Mouse (Mus musculus) limb, embryonic 15.5 days (tissue): ENCODE data around the gene Vdr. TPM values are rescaled to one million over a fixed set of nuclear protein-coding genes. Genes with fewer than 3 reads are reported as not detected.

Source experiments
- ATAC-seq: fragments of 200-750 bp; cut with Nextera tagmentation; 2 replicates; pipeline ENCODE4 v1.8.0; 2017; ENCODE audit warnings: low read depth, moderate TSS enrichment; ENCODE audit not compliant: insufficient number of reproducible peaks, low FRiP score, low TSS enrichment
- H3K27ac ChIP-seq: fragments of 300-500 bp; sonication (generic); 2 replicates; pipeline ENCODE4 v1.5.1; 2015; ENCODE audit warnings: moderate library complexity, mild to moderate bottlenecking, inconsistent platforms
- H3K27me3 ChIP-seq: fragments of 300-500 bp; sonication (generic); 2 replicates; pipeline ENCODE4 v1.6.1; 2015; ENCODE audit warnings: inconsistent platforms
- H3K36me3 ChIP-seq: fragments of 300-500 bp; sonication (generic); 2 replicates; pipeline ENCODE4 v1.6.1; 2015; ENCODE audit warnings: inconsistent platforms
- H3K4me1 ChIP-seq: fragments of 300-500 bp; sonication (generic); 2 replicates; pipeline ENCODE4 v1.6.1; 2015; ENCODE audit warnings: inconsistent platforms
- H3K4me2 ChIP-seq: fragments of 300-500 bp; sonication (generic); 2 replicates; pipeline ENCODE4 v1.6.1; 2015; ENCODE audit warnings: mild to moderate bottlenecking, inconsistent platforms
- H3K4me3 ChIP-seq: fragments of 300-500 bp; sonication (generic); 2 replicates; pipeline ENCODE4 v1.5.1; 2015; ENCODE audit warnings: mild to moderate bottlenecking, inconsistent platforms
- H3K9ac ChIP-seq: fragments of 300-500 bp; sonication (generic); 2 replicates; pipeline ENCODE4 v1.6.1; 2015; ENCODE audit warnings: inconsistent platforms
- H3K9me3 ChIP-seq: fragments of 300-500 bp; sonication (generic); 2 replicates; pipeline ENCODE4 v1.6.1; 2016; ENCODE audit warnings: inconsistent platforms
- WGBS: fragments of 180-500 bp; shearing (Covaris S2); methylation state at CpG from one replicate; pipeline ENCODE4 v1.1.7; 2015; 5-methylcytosine and 5-hydroxymethylcytosine counted together
- polyA plus RNA-seq: library from polyadenylated mRNA; unstranded; fragments of >200 nt; fragmentation: Nextera tagmentation; extraction: Ambion mirVana; gene quantifications from 2 replicates; pipeline ENCODE4 v1.2.1, GENCODE M21; 2015

Vdr gene
- polyA plus RNA-seq, 1 experiment from 2014 or later: 3.4 TPM

DNA sequence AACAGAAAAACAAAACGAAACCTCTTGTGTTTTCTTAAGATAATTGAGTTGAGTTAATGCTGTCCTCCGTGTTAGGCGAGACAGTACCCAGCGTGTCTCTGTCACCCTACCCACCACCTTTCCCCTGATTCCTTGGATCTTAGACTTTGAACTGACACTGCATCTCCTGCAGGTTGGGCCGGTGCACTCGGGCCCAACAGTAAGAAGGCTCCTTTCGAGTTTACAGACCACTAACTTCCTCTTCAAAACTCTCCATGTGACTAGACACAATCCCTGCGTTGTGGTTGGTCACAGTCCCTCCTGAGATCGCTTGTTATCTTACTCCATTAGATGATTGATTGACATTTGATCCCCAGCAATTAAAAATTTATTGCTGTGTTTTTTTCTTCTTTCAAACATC, 7.6 kb upstream of the Vdr start:
- Histone ChIP-seq H3K9ac (no peak overlapping the region), H3K4me2 (no peak overlapping the region), H3K4me3 (no peak overlapping the region), H3K4me1 (peaks cover 6% of the 10 kb centered on the region; the same call in 1 of the 2 replicates), H3K27me3 (no peaks in the 10 kb centered on the region), H3K27ac (no peak overlapping the region), H3K36me3 (no peaks in the 10 kb centered on the region), H3K9me3 (no peaks in the 10 kb centered on the region)
- 80% methylated on average over 9 of the region's 9 CpGs for WGBS
- ATAC-seq: no peak

DNA sequence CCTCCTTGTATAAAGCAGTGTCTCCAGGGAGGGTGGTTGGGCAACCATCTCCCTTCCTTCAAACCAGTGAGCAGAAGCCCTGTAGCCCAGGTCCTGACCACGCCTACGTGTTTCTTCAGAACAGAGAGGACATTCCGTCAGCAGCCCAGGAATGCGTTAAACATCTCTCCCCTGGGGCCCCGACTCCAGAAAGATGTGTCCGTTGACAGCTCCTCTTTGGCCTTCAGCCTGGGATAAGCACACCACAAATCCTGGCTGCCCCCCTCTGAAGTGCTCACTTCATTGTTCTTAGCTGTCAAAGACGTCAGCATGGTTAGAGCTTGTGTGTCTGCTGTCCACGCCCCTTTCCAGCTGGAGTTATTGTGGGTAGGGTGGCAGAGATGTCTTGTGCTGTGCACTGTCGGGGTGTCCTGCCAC, 3.9 kb upstream of the Vdr start:
- Histone ChIP-seq H3K9ac (no peak overlapping the region), H3K4me3 (no peak overlapping the region), H3K4me1 (peaks cover 6% of the 10 kb centered on the region; the same call in 1 of the 2 replicates), H3K27me3 (peaks cover under 1% of the 10 kb centered on the region; the same call in 1 of the 2 replicates), H3K9me3 (no peaks in the 10 kb centered on the region), H3K4me2 (no peak overlapping the region), H3K36me3 (no peaks in the 10 kb centered on the region), H3K27ac (no peak overlapping the region)
- WGBS: 21% methylated on average over 9 of the region's 9 CpGs
- ATAC-seq: no peak

DNA sequence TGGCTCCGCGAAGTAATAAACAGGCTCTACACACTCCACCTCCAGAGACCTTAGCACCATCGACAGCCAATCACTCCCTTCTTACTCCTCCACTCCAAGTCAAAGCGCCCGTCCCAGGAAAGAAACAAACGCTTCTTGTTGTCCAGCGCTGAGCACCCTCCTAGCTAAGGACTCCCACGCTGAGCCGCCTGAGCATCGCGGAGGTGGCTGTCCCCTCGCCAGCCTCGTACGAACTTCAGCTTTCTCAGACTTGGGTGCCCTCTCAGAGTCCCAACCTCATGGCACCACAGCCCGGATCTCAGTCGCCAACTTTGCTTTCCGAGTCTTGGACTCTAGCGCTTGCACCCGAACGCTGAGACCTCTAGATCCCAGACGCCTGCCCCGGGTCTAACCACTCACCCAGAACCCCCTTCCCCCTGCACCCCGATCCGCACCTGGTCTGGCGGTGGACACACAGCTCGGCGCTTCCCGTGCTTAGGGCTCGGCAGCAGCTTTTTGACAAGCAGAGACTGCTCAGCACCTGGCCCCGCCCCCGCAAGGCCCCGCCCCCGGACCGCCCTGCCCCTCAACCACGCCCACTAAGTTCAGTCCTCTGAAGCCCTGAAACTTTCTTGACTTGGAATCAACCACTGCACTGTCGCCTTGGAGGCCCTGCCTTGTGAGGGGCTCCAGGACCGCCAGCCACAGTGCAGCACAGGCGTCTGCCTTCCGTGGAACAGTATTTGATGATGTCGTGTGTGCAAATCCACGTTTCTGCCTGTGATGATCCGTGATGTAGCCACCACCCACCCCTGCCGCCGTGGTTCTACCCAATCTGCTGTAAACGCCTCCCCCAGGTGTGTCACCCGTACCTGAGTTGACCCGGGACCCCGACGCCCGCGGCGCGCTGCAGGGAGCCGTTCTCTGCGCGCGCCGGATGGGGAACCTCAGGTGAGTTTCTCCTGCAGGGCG, 2.4 kb downstream of the Vdr start:
- no peak overlapping the region for H3K27ac ChIP-seq
- WGBS: 1% methylated on average over 59 of the region's 59 CpGs
- peak; percentile 82 for ATAC-seq
- peak overlapping the region; percentile 49 for H3K4me3 ChIP-seq
- peak overlapping the region; percentile 42; the same call in 1 of the 2 replicates for H3K9ac ChIP-seq
- H3K27me3 ChIP-seq: peaks cover 29% of the 10 kb centered on the region
- no peaks in the 10 kb centered on the region for H3K9me3 ChIP-seq
- peak overlapping the region; percentile 95 for H3K4me2 ChIP-seq
- H3K36me3 ChIP-seq: no peaks in the 10 kb centered on the region
- H3K4me1 ChIP-seq: peaks cover 24% of the 10 kb centered on the region

DNA sequence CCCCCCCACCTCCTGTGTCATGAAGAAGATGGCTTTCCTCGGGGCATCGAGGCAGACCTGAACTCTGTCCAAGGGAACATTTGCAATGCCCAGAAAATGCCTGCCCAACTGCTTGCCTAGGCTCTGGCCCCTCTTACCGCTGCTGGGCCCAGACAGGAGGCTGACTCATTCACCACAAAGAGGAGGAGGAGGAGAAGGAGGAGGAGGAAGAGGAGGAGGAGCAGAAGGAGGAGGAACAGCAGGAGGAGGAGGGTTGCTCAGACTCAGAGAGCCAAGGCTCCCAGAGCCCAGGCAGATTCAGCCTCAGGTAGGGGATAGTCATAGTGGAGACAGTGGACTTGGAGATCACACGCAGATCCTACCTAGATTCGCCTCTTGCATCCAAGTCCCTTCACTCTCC, 3.2 kb downstream of the Vdr start:
- H3K27ac ChIP-seq: no peak overlapping the region
- no peak overlapping the region for H3K9ac ChIP-seq
- ATAC-seq: no peak
- H3K27me3 ChIP-seq: peaks cover 29% of the 10 kb centered on the region
- no peaks in the 10 kb centered on the region for H3K9me3 ChIP-seq
- H3K36me3 ChIP-seq: no peaks in the 10 kb centered on the region
- WGBS: 36% methylated on average over 5 of the region's 5 CpGs
- peaks cover 24% of the 10 kb centered on the region for H3K4me1 ChIP-seq
- peak overlapping the region; percentile 49 for H3K4me3 ChIP-seq
- peak overlapping the region; percentile 95 for H3K4me2 ChIP-seq

DNA sequence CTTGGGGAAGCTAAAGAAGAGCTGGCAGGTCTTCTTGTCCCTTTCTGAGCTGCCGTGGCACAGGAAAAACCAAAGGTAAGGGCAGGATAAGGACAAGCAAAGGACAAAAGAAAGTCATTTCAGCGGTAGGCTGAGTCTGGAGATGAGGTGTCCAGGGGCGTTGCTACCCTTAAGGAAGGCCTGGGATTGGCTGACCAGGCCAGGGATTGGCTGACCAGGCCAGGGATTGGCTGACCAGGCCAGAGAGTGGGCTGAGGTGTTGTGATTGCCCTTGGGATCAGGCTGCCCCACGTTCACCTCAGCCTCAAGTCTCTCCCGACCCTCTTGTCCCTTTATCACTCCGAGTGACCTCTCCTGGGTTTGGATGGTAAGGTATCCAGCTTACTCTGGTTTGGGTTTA, 5.1 kb downstream of the Vdr start:
- H3K27me3 ChIP-seq: peaks cover 29% of the 10 kb centered on the region
- no peaks in the 10 kb centered on the region for H3K9me3 ChIP-seq
- H3K36me3 ChIP-seq: no peaks in the 10 kb centered on the region
- H3K4me3 ChIP-seq: no peak overlapping the region
- H3K9ac ChIP-seq: no peak overlapping the region
- peaks cover 26% of the 10 kb centered on the region for H3K4me1 ChIP-seq
- 76% methylated on average over 6 of the region's 6 CpGs for WGBS
- H3K4me2 ChIP-seq: no peak overlapping the region
- H3K27ac ChIP-seq: no peak overlapping the region
- ATAC-seq: no peak

DNA sequence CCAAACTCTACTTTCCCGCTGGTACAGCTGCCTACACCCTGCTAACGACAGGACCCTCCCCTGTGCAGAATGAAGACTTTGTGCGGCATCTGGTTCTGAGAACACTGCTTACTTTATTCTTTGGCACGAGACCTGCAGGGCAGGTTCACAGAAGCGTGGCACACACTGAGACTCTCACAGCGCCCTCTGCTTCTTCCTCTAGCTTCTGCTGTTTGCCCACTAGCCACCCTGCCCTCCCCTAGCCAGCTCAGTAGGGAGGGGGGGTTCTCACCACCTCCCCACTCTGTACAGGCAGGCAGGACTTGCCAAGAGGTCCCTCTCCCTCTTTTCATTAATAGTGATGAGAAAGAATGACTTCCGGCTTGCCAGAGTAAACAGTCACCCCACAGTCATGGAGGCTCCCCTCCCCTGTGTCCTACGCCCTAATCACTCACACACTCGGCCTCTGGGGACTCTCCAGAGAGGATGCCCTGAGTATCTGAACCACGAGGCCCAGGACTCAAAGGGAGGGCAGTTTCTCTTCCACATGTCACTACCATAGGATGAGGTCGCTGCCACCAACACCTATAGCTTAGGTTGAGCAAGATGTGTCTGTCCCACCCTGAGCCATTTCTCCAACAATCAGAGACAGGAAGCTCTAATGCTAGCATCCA, 6.0 kb downstream of the Vdr start:
- no peak overlapping the region for H3K9ac ChIP-seq
- peaks cover 29% of the 10 kb centered on the region for H3K27me3 ChIP-seq
- H3K4me2 ChIP-seq: no peak overlapping the region
- ATAC-seq: no peak
- 50% methylated on average over 11 of the region's 11 CpGs for WGBS
- H3K9me3 ChIP-seq: no peaks in the 10 kb centered on the region
- no peak overlapping the region for H3K27ac ChIP-seq
- no peaks in the 10 kb centered on the region for H3K36me3 ChIP-seq
- H3K4me3 ChIP-seq: no peak overlapping the region
- H3K4me1 ChIP-seq: peaks cover 27% of the 10 kb centered on the region

DNA sequence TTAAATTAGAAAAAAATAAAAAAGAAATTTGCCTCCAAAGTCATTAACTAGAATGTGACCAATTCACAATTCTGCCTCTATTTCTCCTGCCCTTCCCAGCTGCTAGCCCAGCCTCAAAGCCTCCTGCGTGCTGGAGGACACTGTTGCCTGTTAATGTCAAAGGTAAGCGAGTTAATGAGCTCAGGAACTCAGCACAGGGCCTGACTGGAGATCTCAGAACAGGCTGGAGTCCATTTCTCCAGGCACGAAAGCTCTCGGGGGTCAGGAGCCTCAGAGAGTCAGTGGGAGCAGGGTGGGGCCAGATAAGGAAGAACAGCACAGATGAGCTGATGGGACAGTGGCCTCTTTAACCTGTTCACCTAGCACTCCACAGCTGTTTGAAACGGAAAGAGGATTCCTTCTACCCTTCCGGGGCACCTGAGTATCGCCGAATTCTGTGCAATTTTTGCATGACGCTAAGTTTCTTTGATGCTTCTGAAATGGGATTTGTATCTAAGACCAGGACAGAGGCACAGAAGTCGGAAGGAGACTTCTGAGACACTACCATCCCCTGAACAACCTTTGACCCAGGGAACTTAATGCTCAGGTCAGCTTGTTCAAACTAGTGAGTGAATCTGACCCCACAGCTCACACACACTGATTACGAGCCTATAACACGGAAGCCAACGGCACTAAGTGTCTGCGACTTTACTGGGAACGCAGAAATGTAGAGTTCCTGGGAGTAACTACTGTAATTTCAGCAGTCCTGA, 7.0 kb downstream of the Vdr start:
- no peak overlapping the region for H3K9ac ChIP-seq
- peaks cover 20% of the 10 kb centered on the region for H3K27me3 ChIP-seq
- no peak overlapping the region for H3K27ac ChIP-seq
- ATAC-seq: no peak
- peaks cover 23% of the 10 kb centered on the region for H3K4me1 ChIP-seq
- H3K9me3 ChIP-seq: no peaks in the 10 kb centered on the region
- H3K36me3 ChIP-seq: no peaks in the 10 kb centered on the region
- H3K4me2 ChIP-seq: no peak overlapping the region
- H3K4me3 ChIP-seq: no peak overlapping the region
- WGBS: 63% methylated on average over 15 of the region's 15 CpGs

DNA sequence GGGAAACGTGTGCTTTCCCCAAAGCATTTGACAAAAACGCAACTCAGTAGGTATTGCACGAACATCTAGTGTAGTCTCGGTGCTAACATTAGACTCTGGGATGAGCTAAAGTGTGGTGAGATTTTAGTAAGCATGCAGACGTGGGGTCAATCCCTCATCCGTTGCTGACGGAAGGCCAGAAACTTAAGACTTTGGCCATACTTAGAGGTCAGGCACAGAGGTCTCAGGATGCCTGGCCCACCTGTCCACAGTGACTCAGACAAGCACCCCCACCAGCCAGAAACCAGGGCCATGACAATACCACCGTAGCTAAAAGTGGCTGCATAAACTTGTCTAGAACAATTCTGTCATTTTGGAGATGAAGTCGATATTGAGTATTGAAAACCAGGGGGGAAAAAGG, 9.4 kb downstream of the Vdr start:
- Histone ChIP-seq H3K9ac (no peak overlapping the region), H3K36me3 (no peaks in the 10 kb centered on the region), H3K4me2 (no peak overlapping the region), H3K4me3 (no peak overlapping the region), H3K4me1 (peaks cover 23% of the 10 kb centered on the region), H3K27me3 (0 out of 2 replicates have a peak, but pooled peaks cover 4% of the 10 kb centered on the region), H3K27ac (no peak overlapping the region), H3K9me3 (no peaks in the 10 kb centered on the region)
- 84% methylated on average over 9 of the region's 9 CpGs for WGBS
- no peak for ATAC-seq

DNA sequence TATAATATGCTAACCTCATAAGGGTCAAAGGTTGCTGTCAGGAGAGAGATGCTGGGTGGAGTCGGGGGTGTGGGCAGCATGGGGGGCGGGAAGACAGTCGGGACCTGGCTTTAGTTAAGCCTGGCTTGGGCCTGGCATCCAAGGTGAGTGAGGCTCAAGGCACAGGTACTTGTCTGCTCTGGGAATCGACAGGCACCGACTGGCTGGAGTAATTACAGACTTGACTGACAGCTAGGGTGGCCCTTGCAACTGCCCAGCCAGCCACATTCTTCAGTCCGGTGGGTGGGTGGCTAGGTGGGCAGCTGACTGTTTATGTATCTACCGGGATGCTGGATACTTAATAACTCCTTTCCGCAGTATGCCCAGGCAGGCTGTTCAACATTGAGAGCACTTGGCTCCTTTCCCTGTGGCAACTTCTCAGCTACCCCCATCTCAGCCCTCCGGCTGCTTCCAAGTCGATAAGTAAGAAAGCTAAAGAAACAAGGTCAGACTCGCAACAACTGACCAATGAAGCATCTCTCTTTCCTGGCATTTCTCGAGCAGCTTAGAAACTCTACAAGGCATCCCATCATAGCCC, 10.0 kb downstream of the Vdr start:
- no peak overlapping the region for H3K4me3 ChIP-seq
- H3K9me3 ChIP-seq: no peaks in the 10 kb centered on the region
- no peak overlapping the region for H3K27ac ChIP-seq
- no peak for ATAC-seq
- H3K9ac ChIP-seq: no peak overlapping the region
- H3K27me3 ChIP-seq: 0 out of 2 replicates have a peak, but pooled peaks cover 4% of the 10 kb centered on the region
- 65% methylated on average over 12 of the region's 12 CpGs for WGBS
- H3K36me3 ChIP-seq: no peaks in the 10 kb centered on the region
- peaks cover 23% of the 10 kb centered on the region for H3K4me1 ChIP-seq
- H3K4me2 ChIP-seq: no peak overlapping the region

DNA sequence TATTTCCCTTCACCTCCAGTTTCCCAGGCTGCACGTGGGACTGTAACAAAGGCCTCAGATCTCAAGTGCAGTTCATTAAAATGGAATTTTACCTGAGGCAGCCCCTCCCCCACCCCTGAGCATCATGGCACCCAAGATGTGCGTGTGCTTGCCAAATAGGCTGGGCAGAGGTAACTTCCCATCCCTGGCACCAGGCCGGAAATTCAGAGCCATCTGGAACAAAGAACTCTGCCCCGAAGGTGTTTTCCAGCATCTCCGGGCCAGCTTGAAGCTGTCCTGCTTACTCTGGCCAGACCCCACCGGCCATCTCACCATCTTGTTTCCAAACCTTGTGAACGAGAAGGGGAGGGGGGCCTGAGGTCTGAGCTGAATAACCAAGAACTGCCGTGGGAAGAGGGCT, 10.7 kb downstream of the Vdr start:
- Histone ChIP-seq H3K27me3 (0 out of 2 replicates have a peak, but pooled peaks cover 4% of the 10 kb centered on the region), H3K9me3 (no peaks in the 10 kb centered on the region), H3K4me2 (no peak overlapping the region), H3K4me3 (no peak overlapping the region), H3K4me1 (peaks cover 23% of the 10 kb centered on the region), H3K27ac (no peak overlapping the region), H3K9ac (no peak overlapping the region), H3K36me3 (no peaks in the 10 kb centered on the region)
- 58% methylated on average over 8 of the region's 8 CpGs for WGBS
- no peak for ATAC-seq

DNA sequence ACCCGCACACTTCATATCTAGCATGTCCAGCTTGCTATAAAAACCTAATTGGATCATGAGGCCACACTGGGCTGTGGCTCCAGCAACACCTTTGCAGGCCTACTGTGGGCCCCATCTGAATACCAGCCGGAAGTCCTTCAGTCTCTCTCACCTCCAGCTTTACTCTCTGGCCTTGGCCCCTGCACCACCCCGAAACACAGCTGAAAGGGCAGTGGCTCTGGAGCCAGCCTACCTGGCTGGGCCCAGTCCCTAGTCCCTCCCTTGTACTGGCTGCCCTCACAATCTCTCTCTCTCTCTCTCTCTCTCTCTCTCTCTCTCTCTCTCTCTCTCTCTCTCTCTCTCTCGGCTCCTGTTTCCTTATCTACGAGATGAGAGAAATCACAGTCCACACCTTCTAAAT, 11.6 kb downstream of the Vdr start:
- no peaks in the 10 kb centered on the region for H3K36me3 ChIP-seq
- no peak overlapping the region for H3K4me3 ChIP-seq
- H3K4me2 ChIP-seq: no peak overlapping the region
- 81% methylated on average over 5 of the region's 5 CpGs for WGBS
- no peaks in the 10 kb centered on the region for H3K27me3 ChIP-seq
- no peak overlapping the region for H3K27ac ChIP-seq
- peaks cover 14% of the 10 kb centered on the region for H3K4me1 ChIP-seq
- ATAC-seq: no peak
- no peaks in the 10 kb centered on the region for H3K9me3 ChIP-seq
- no peak overlapping the region for H3K9ac ChIP-seq
